Mouse (Mus musculus): ENCODE results near the gene Desi1. TPM values are rescaled to one million over a fixed set of nuclear protein-coding genes. Genes with fewer than 3 reads are reported as not detected.

Desi1 gene
- polyA plus RNA-seq (2015; fragmentation: Nextera tagmentation; extraction: Ambion mirVana), result 37.5 and 42.7 TPM in 2 replicates

GRCm38 (mm10) chr15:82033762-82034161, at the start of gene Desi1:
TSS of gene Desi1 (minus strand) at chr15:82033862.
- peaks cover 83% of the 10 kb centered on the region for H3K36me3 ChIP-seq
- no peaks in the 10 kb centered on the region for H3K9me3 ChIP-seq
- H3K27me3 ChIP-seq, result no peaks in the 10 kb centered on the region
- no peak within 1 kb of the TSS for H3K4me3 ChIP-seq (replicated peaks)
- no peak within 1 kb of the TSS for H3K9ac ChIP-seq (replicated peaks)
- ATAC-seq, result no peak
- H3K4me2 ChIP-seq (replicated peaks), result no peak within 1 kb of the TSS
- no peaks in the 10 kb centered on the region for H3K4me1 ChIP-seq (replicated peaks)
- H3K27ac ChIP-seq, result no peak within 1 kb of the TSS
- 95% methylated on average over 4 of the region's 4 CpGs for WGBS

- peak; percentile 55; the same call in 1 of the 2 replicates for ATAC-seq
Observed at GRCm38 (mm10) chr15:82081161-82081560, 47.5 kb upstream of the Desi1 start.

GRCm38 (mm10) chr15:82079883-82080282, 46.2 kb upstream of the Desi1 start:
- Histone ChIP-seq H3K27ac (no peak overlapping the region), H3K27me3 (no peaks in the 10 kb centered on the region), H3K4me1 (replicated peaks) (no peaks in the 10 kb centered on the region), H3K9me3 (no peaks in the 10 kb centered on the region), H3K9ac (replicated peaks) (no peak overlapping the region), H3K4me3 (replicated peaks) (no peak overlapping the region), H3K36me3 (no peaks in the 10 kb centered on the region), H3K4me2 (replicated peaks) (no peak overlapping the region)
- ATAC-seq, result no peak
- WGBS, result 67% methylated on average over 10 of the region's 10 CpGs

More at GRCm38 (mm10) chr15:82081161-82081560, 47.5 kb upstream of the Desi1 start:
- H3K27ac ChIP-seq, result no peak overlapping the region
- no peaks in the 10 kb centered on the region for H3K9me3 ChIP-seq
- no peak overlapping the region for H3K4me3 ChIP-seq (replicated peaks)
- H3K4me2 ChIP-seq (replicated peaks), result no peak overlapping the region
- no peak overlapping the region for H3K9ac ChIP-seq (replicated peaks)
- H3K27me3 ChIP-seq, result no peaks in the 10 kb centered on the region
- WGBS, result 28% methylated on average over 7 of the region's 7 CpGs
- H3K36me3 ChIP-seq, result no peaks in the 10 kb centered on the region
- no peaks in the 10 kb centered on the region for H3K4me1 ChIP-seq (replicated peaks)

GRCm38 (mm10) chr15:82073490-82073889, 39.8 kb upstream of the Desi1 start:
- Histone ChIP-seq H3K36me3 (no peaks in the 10 kb centered on the region), H3K4me2 (replicated peaks) (no peak overlapping the region), H3K4me1 (replicated peaks) (0 out of 2 replicates have a peak, but pooled peaks cover 4% of the 10 kb centered on the region), H3K9ac (replicated peaks) (no peak overlapping the region), H3K27me3 (peaks cover 27% of the 10 kb centered on the region), H3K9me3 (no peaks in the 10 kb centered on the region), H3K4me3 (replicated peaks) (no peak overlapping the region), H3K27ac (no peak overlapping the region)
- WGBS, result 94% methylated on average over 7 of the region's 7 CpGs
- ATAC-seq, result no peak

GRCm38 (mm10) chr15:82071816-82072469, 38.3 kb upstream of the Desi1 start:
- Histone ChIP-seq H3K4me3 (replicated peaks) (no peak overlapping the region), H3K4me2 (replicated peaks) (no peak overlapping the region), H3K27ac (no peak overlapping the region), H3K36me3 (no peaks in the 10 kb centered on the region), H3K27me3 (peaks cover 29% of the 10 kb centered on the region), H3K9me3 (no peaks in the 10 kb centered on the region), H3K4me1 (replicated peaks) (0 out of 2 replicates have a peak, but pooled peaks cover 4% of the 10 kb centered on the region), H3K9ac (replicated peaks) (no peak overlapping the region)
- WGBS, result 92% methylated on average over 26 of the region's 26 CpGs
- no peak for ATAC-seq

- Histone ChIP-seq H3K4me3 (replicated peaks) (peak within 1 kb of the TSS; percentile 15; the same call in 1 of the 2 replicates), H3K36me3 (no peaks in the 10 kb centered on the region), H3K9me3 (no peaks in the 10 kb centered on the region), H3K4me1 (replicated peaks) (0 out of 2 replicates have a peak, but pooled peaks cover 4% of the 10 kb centered on the region), H3K4me2 (replicated peaks) (peak within 1 kb of the TSS; percentile 42), H3K9ac (replicated peaks) (no peak within 1 kb of the TSS), H3K27ac (no peak within 1 kb of the TSS), H3K27me3 (peaks cover 33% of the 10 kb centered on the region)
- 28% methylated on average over 40 of the region's 40 CpGs for WGBS
- no peak for ATAC-seq
Observed at GRCm38 (mm10) chr15:82069898-82070297, 36.2 kb upstream of the Desi1 start, which contains the start of gene Mei1. TSS of gene Mei1 (plus strand) at chr15:82069996.

GRCm38 (mm10) chr15:82065511-82065910, 31.8 kb upstream of the Desi1 start:
- no peak overlapping the region for H3K27ac ChIP-seq
- WGBS, result 21% methylated on average over 7 of the region's 7 CpGs
- H3K4me2 ChIP-seq (replicated peaks), result no peak overlapping the region
- no peaks in the 10 kb centered on the region for H3K36me3 ChIP-seq
- H3K4me3 ChIP-seq (replicated peaks), result no peak overlapping the region
- H3K27me3 ChIP-seq, result peaks cover 32% of the 10 kb centered on the region
- peak; percentile 58; the same call in 1 of the 2 replicates for ATAC-seq
- no peak overlapping the region for H3K9ac ChIP-seq (replicated peaks)
- no peaks in the 10 kb centered on the region for H3K9me3 ChIP-seq
- H3K4me1 ChIP-seq (replicated peaks), result 0 out of 2 replicates have a peak, but pooled peaks cover 4% of the 10 kb centered on the region

- Histone ChIP-seq H3K9me3 (no peaks in the 10 kb centered on the region), H3K27me3 (peaks cover 16% of the 10 kb centered on the region), H3K4me1 (replicated peaks) (no peaks in the 10 kb centered on the region), H3K36me3 (no peaks in the 10 kb centered on the region), H3K4me2 (replicated peaks) (no peak overlapping the region), H3K9ac (replicated peaks) (no peak overlapping the region), H3K4me3 (replicated peaks) (no peak overlapping the region), H3K27ac (no peak overlapping the region)
- 79% methylated on average over 14 of the region's 14 CpGs for WGBS
- no peak for ATAC-seq
Observed at GRCm38 (mm10) chr15:82063909-82064308, 30.2 kb upstream of the Desi1 start.

- ATAC-seq, result no peak
- no peak within 1 kb of the TSS for H3K9ac ChIP-seq (replicated peaks)
- H3K4me2 ChIP-seq (replicated peaks), result no peak within 1 kb of the TSS
- no peak within 1 kb of the TSS for H3K27ac ChIP-seq
- no peaks in the 10 kb centered on the region for H3K4me1 ChIP-seq (replicated peaks)
- WGBS, result 90% methylated on average over 1 of the region's 1 CpGs
- H3K27me3 ChIP-seq, result no peaks in the 10 kb centered on the region
- no peak within 1 kb of the TSS for H3K4me3 ChIP-seq (replicated peaks)
- H3K36me3 ChIP-seq, result no peaks in the 10 kb centered on the region
- no peaks in the 10 kb centered on the region for H3K9me3 ChIP-seq
Observed at GRCm38 (mm10) chr15:82058719-82059201, 25.1 kb upstream of the Desi1 start, which contains the start of gene 4930407I10Rik. TSS of gene 4930407I10Rik (plus strand) at chr15:82059151.

- Histone ChIP-seq H3K9ac (replicated peaks) (no peak overlapping the region), H3K36me3 (no peaks in the 10 kb centered on the region), H3K27me3 (no peaks in the 10 kb centered on the region), H3K4me1 (replicated peaks) (peaks cover 6% of the 10 kb centered on the region), H3K9me3 (no peaks in the 10 kb centered on the region), H3K4me2 (replicated peaks) (no peak overlapping the region), H3K4me3 (replicated peaks) (no peak overlapping the region), H3K27ac (no peak overlapping the region)
- ATAC-seq, result no peak
- WGBS, result 74% methylated on average over 5 of the region's 5 CpGs
Observed at GRCm38 (mm10) chr15:82052544-82052943, 18.9 kb upstream of the Desi1 start.

- Histone ChIP-seq H3K4me1 (replicated peaks) (peaks cover 28% of the 10 kb centered on the region), H3K4me3 (replicated peaks) (peak within 1 kb of the TSS; percentile 100), H3K36me3 (peaks cover 12% of the 10 kb centered on the region), H3K27ac (peak within 1 kb of the TSS; percentile 80), H3K9me3 (no peaks in the 10 kb centered on the region), H3K4me2 (replicated peaks) (peak within 1 kb of the TSS; percentile 98), H3K27me3 (no peaks in the 10 kb centered on the region), H3K9ac (replicated peaks) (peak within 1 kb of the TSS; percentile 98)
- 1% methylated on average over 73 of the region's 74 CpGs for WGBS
- ATAC-seq, result peak; percentile 89
Observed at GRCm38 (mm10) chr15:82047080-82047883, 13.6 kb upstream of the Desi1 start, which contains the start of gene Snu13. TSS of gene Snu13 (minus strand) at chr15:82047598.
